In genomic region chr13:73033055-73033454, GRCm38 (mm10) we compare ENCODE assay signal across 8 mouse cellular contexts.
A peak's percentile ranks its signal among the peaks of the same experiment; 100 is the strongest.
DNase-seq lines count a peak whose midpoint lies in the region; ATAC-seq lines count a peak whose summit lies in the region.

No protein-coding gene starts in this region.

- H3K4me1 ChIP-seq in neural tube, embryonic 15.5 days: no peaks in the 10 kb centered on the region
- H3K4me1 ChIP-seq in limb, embryonic 10.5 days: no peaks in the 10 kb centered on the region

- no peak overlapping the region for H3K4me3 ChIP-seq in neural tube, embryonic 15.5 days (replicated peaks)
- H3K4me3 ChIP-seq in limb, embryonic 10.5 days: no peak overlapping the region

- peaks cover 21% of the 10 kb centered on the region for H3K27me3 ChIP-seq in neural tube, embryonic 15.5 days (replicated peaks)
- H3K27me3 ChIP-seq in limb, embryonic 10.5 days (ENCODE audit: low read depth, poor library complexity, severe bottlenecking): peaks cover 46% of the 10 kb centered on the region

- ATAC-seq in neural tube, embryonic 15.5 days (ENCODE audit: low FRiP score): no peak
- ATAC-seq in monocyte, adult 5-6 weeks (replicated peaks; ENCODE audit: insufficient number of reproducible peaks, low FRiP score, low TSS enrichment, poor library complexity, severe bottlenecking): no peak

- 32% methylated on average over 3 of the region's 3 CpGs for WGBS in neural tube, embryonic 15.5 days
- WGBS in limb, embryonic 10.5 days: 31% methylated on average over 3 of the region's 3 CpGs

- H3K27ac ChIP-seq in neural tube, embryonic 15.5 days (replicated peaks): no peak overlapping the region
- H3K27ac ChIP-seq in limb, embryonic 10.5 days: no peak overlapping the region

- no peaks in the 10 kb centered on the region for H3K36me3 ChIP-seq in neural tube, embryonic 15.5 days
- no peaks in the 10 kb centered on the region for H3K36me3 ChIP-seq in limb, embryonic 10.5 days

- no peak overlapping the region for H3K4me2 ChIP-seq in neural tube, embryonic 15.5 days

- H3K9me3 ChIP-seq in neural tube, embryonic 15.5 days (replicated peaks): no peaks in the 10 kb centered on the region
- H3K9me3 ChIP-seq in limb, embryonic 10.5 days (replicated peaks): no peaks in the 10 kb centered on the region

- H3K9ac ChIP-seq in neural tube, embryonic 15.5 days (replicated peaks): no peak overlapping the region

- intact Hi-C loops in heart, postnatal 36 days (cut with DNase I): loop anchor here (2.0 to 10.0 kb wide), 3 partner anchors 1078 to 1928 kb away; no protein-coding TSS in a partner anchor

- DNase-seq in neural tube, embryonic 10.5 days (ENCODE audit: extremely low spot score, low spot score): peak; percentile 78
- DNase-seq in adrenal gland, adult 18-20 months (ENCODE audit: low spot score in 2 of 2): peak; percentile 41 to 62
- peak; percentile 72 to 73 for DNase-seq in cerebellum, postnatal 14 days
- DNase-seq in heart, postnatal 36 days: peak; percentile 12 to 38
- peak; percentile 82 for DNase-seq in limb, embryonic 10.5 days (ENCODE audit: low spot score)
- peak; percentile 47 for DNase-seq in right cerebral cortex, adult 18-20 months

Comparison
In these comparisons a context has a peak if more than half of its experiments do, and no peak if none do; other contexts are left out.
1. DNase-seq: peak in every context shown above with its lines; median percentile 82 in limb, embryonic 10.5 days; 78 in neural tube, embryonic 10.5 days; 72 in cerebellum, postnatal 14 days; 52 in adrenal gland, adult 18-20 months; 47 in right cerebral cortex, adult 18-20 months; 25 in heart, postnatal 36 days.